Mouse (Mus musculus) CD4-positive, CD25-positive, alpha-beta regulatory T cell, adult 4 months (primary cell): ENCODE results near the gene Pcid2. TPM values are rescaled to one million over a fixed set of nuclear protein-coding genes. Genes with fewer than 3 reads are reported as not detected.

Experiments
- ATAC-seq: one replicate; pipeline ENCODE4 v1.8.0; 2017
- polyA plus RNA-seq, 2 experiments: library from polyadenylated mRNA; unstranded; fragments of 100-300 nt; shearing (Covaris generic); gene quantifications; one replicate each; pipeline ENCODE4 v1.2.1; 2017

The Pcid2 gene
- 10 to 100 TPM; 38.6 to 56.6 TPM for polyA plus RNA-seq

GRCm38 (mm10) chr8:13105087-13105881 is at the start of gene Pcid2, which contains the start of gene Cul4a:
Gene Pcid2 (minus strand): TSS chr8:13105459.
Gene Cul4a (plus strand): TSS chr8:13105621.
- ATAC-seq = peak; percentile 85

- no peak for ATAC-seq
Observed at GRCm38 (mm10) chr8:13154099-13154498, 48.8 kb upstream of the Pcid2 start.

- ATAC-seq = no peak
Observed at GRCm38 (mm10) chr8:13150929-13151328, 45.7 kb upstream of the Pcid2 start.

GRCm38 (mm10) chr8:13149866-13150265 is 44.6 kb upstream of the Pcid2 start:
- no peak for ATAC-seq

- no peak for ATAC-seq
Observed at GRCm38 (mm10) chr8:13149287-13149686, 44.0 kb upstream of the Pcid2 start.

GRCm38 (mm10) chr8:13148476-13148875 is 43.2 kb upstream of the Pcid2 start:
- ATAC-seq = no peak

GRCm38 (mm10) chr8:13141681-13142080 is 36.4 kb upstream of the Pcid2 start:
- no peak for ATAC-seq

- no peak for ATAC-seq
Observed at GRCm38 (mm10) chr8:13139641-13140182, 34.5 kb upstream of the Pcid2 start.

GRCm38 (mm10) chr8:13132220-13132619 is 27.0 kb upstream of the Pcid2 start:
- peak; percentile 66 for ATAC-seq

- ATAC-seq = no peak
Observed at GRCm38 (mm10) chr8:13124897-13125296, 19.6 kb upstream of the Pcid2 start.

- no peak for ATAC-seq
Observed at GRCm38 (mm10) chr8:13122887-13123421, 17.7 kb upstream of the Pcid2 start.

- no peak for ATAC-seq
Observed at GRCm38 (mm10) chr8:13120882-13121665, 15.8 kb upstream of the Pcid2 start.

GRCm38 (mm10) chr8:13118516-13118915 is 13.3 kb upstream of the Pcid2 start:
- no peak for ATAC-seq

GRCm38 (mm10) chr8:13117096-13117495 is 11.8 kb upstream of the Pcid2 start:
- ATAC-seq = no peak

- no peak for ATAC-seq
Observed at GRCm38 (mm10) chr8:13113232-13113631, 8.0 kb upstream of the Pcid2 start.

- no peak for ATAC-seq
Observed at GRCm38 (mm10) chr8:13111917-13112316, 6.7 kb upstream of the Pcid2 start.

GRCm38 (mm10) chr8:13109416-13109960 is 4.2 kb upstream of the Pcid2 start:
- ATAC-seq = no peak

- ATAC-seq = no peak
Observed at GRCm38 (mm10) chr8:13108967-13109366, 3.7 kb upstream of the Pcid2 start.

GRCm38 (mm10) chr8:13107990-13108638 is 2.9 kb upstream of the Pcid2 start:
- ATAC-seq = no peak

GRCm38 (mm10) chr8:13105908-13106551 is 771 bp upstream of the Pcid2 start:
- peak; percentile 1 for ATAC-seq

- ATAC-seq = peak; percentile 63
Observed at GRCm38 (mm10) chr8:13104691-13105086, 570 bp downstream of the Pcid2 start.

- no peak for ATAC-seq
Observed at GRCm38 (mm10) chr8:13077542-13077941, 27.7 kb downstream of the Pcid2 start.
